Mouse (Mus musculus): ENCODE results near the gene Tedc1. TPM values are rescaled to one million over a fixed set of nuclear protein-coding genes. Genes with fewer than 3 reads are reported as not detected.

Tedc1 gene
- total RNA-seq, 2 experiments from 2014 or later: 1.7 to 2.2 TPM

DNA sequence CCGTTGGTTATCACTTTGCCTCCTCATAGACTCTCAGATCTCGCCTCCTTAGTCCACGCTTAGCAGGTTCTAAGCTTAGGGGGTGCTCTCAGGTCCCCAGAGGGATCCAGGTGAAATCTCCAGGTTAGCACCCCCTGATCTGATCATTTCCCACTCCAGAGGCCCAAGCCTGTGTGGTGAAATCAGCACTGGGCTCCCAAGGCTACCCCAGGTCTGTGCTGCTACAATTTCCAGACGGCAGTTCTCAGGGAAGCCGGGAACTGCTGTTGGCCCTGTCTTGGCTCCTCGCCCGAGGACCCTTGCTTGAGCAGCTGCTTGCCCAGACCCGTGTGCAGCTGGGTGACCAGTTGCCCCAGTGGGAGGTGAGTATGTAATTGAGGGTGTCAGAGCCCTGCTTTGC lies 781 bp downstream of the Tedc1 start:
- TF ChIP-seq CTCF (IDR thresholded peaks at IDR 0.05): no peak
- intact Hi-C loops (cut with DNase I): loop anchor here (5.0 kb wide), 1 partner anchor 145 kb away; the partner anchor contains the start of gene Pacs2
- no peak overlapping the region for H3K4me3 ChIP-seq
- no peak overlapping the region for H3K27ac ChIP-seq
- no peak for DNase-seq (ENCODE audit: extremely low spot score in 1 of 2, low spot score in 2 of 2)

DNA sequence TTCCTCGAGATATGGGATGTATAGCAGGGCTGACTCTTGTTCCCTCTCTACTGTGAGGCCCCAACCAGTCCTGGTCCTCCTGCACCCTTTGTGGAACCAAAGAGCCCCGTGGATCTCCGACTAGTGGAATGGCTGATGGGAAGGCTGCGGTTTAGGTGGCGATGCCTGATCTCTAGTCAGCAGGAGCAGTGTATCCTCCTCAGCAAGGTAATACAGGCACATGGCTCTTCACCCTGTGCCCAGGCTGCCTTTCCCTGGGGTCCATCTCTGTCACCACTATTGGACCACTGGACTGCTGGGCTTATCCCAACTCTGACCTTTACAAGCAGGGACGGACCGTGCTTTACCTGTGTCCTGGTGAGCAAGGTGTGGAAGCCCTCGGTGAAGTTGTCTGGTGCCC lies 1.3 kb downstream of the Tedc1 start:
- intact Hi-C loops (cut with DNase I): loop anchor here (5.0 kb wide), 1 partner anchor 145 kb away; the partner anchor contains the start of gene Pacs2

DNA sequence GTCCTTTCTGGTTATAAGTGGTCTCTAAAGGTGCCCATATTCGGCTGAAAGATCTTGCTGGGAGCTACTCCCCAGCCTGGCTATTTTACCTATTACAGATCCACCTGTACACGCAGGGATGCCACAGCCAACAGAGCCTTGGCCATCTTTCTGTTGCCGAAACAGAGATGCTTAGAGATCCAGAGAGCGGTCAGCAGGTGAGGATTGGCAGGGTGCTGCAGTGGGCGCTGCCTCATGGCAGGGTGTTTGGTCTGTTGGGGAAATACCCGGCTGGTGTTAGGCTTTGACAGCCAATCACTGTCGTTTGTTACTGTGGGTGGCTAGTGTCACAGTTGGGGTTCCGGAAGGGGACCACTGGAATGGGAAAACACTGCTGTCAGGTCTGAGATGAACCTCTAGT lies 1.8 kb downstream of the Tedc1 start:
- no peak for DNase-seq (ENCODE audit: extremely low spot score in 1 of 2, low spot score in 2 of 2)
- intact Hi-C loops (cut with DNase I): loop anchor here (5.0 kb wide), 1 partner anchor 146 kb away; the partner anchor contains the start of gene Pacs2
- no peak for TF ChIP-seq CTCF (IDR thresholded peaks at IDR 0.05)
- no peak overlapping the region for H3K27ac ChIP-seq
- H3K4me3 ChIP-seq: no peak overlapping the region

More for the DNA sequence above, 1.3 kb downstream of the Tedc1 start:
- no peak overlapping the region for H3K4me3 ChIP-seq
- TF ChIP-seq CTCF (IDR thresholded peaks at IDR 0.05): no peak
- no peak overlapping the region for H3K27ac ChIP-seq
- DNase-seq (ENCODE audit: extremely low spot score in 1 of 2, low spot score in 2 of 2): no peak

DNA sequence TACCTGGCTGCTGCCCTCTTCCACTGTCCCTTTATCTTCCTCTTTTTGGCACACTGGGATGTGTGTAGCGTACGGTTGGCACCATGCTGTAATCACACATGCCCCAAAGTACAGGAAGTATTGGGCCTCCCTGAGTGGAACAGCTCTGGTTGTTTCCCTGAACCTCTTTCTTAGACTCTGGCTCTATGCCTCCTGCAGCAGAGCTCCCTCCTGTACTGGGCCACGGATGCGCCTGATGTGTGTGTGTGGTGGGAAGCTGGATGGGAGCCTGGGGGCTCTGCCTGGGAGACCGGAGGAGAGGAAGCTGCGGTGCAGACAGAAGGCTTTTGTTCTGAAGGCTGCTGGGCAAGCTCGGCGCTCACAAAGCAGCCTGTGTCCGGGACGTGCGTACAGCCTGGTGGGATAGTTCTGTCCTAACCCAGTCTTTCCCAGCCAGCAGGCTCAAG lies 7.4 kb downstream of the Tedc1 start:
- TF ChIP-seq CTCF (IDR thresholded peaks at IDR 0.05): no peak
- intact Hi-C loops (cut with DNase I): no loop called here
- DNase-seq (ENCODE audit: extremely low spot score in 1 of 2, low spot score in 2 of 2): no peak
- H3K4me3 ChIP-seq: no peak overlapping the region
- H3K27ac ChIP-seq: peak overlapping the region; percentile 64

DNA sequence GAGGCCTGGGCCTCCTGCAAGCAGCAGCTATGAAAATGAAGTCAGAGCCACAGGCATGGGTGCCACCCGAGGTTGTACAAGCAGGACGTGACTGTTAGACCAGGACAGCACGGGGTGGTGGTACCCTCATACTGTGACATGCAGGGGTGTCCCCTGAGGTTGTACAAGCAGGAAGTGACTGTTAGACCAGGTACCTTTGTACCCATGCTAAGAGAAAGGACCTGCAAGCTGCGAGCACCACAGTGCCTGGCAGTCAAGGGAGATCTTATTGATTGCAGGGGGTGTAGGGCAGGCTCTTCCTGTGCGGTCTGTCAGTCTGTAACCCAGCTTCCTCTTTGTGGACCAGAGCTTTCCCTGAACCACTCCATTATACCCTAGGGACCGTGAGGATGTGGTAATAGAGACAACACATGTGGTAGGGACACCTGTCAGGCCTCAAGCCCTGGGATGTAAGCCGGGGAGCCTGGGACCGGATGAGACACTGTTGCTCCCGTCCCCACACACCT lies 11.9 kb downstream of the Tedc1 start:
- Histone ChIP-seq H3K27ac (no peak overlapping the region), H3K4me3 (no peak overlapping the region)
- TF ChIP-seq CTCF (IDR thresholded peaks at IDR 0.05): no peak
- no peak for DNase-seq (ENCODE audit: extremely low spot score in 1 of 2, low spot score in 2 of 2)
- intact Hi-C loops (cut with DNase I): no loop called here

DNA sequence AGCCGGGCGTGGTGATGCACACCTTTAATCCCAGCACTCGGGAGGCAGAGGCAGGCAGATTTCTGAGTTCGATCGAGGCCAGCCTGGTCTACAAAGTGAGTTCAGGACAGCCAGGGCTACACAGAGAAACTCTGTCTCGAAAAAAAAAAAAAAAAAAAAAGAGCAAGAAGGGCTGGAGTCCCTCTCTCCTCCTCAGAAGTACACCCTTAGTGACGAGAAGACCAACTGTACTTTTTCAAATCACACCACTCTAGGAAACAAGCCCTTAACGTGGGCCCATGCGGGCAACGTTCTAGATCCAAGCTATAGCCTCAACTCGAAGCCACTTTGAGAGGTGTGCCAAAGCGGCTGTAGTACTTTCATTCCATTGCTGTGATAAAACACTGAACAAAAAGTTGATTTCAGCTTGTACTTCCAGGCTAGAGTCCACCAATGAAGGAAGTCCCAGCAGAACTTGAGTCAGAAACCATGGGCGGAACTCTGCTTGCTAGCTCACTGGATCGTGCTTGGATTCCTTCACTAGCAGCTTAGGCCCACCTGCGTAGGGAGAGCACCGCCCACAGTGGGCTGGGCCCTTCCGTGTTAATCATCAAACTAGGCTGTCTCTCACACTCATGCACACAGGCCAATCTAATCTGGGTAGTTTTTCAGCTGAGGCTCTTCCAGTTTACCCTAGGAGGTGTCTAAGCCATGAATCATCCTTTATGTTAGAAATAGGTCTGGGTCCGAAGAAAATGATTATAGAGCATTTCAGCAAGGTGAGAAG lies 20.9 kb downstream of the Tedc1 start:
- intact Hi-C loops (cut with DNase I): no loop called here
- no peak for TF ChIP-seq CTCF (IDR thresholded peaks at IDR 0.05)

GRCm38 (mm10) chr12:113181020-113181419 lies 24.8 kb downstream of the Tedc1 start:
- no peak for TF ChIP-seq CTCF (IDR thresholded peaks at IDR 0.05)

More for the DNA sequence above, 20.9 kb downstream of the Tedc1 start:
- no peak overlapping the region for H3K27ac ChIP-seq
- DNase-seq (ENCODE audit: extremely low spot score in 1 of 2, low spot score in 2 of 2): no peak
- H3K4me3 ChIP-seq: no peak overlapping the region

GRCm38 (mm10) chr12:113184945-113185344 lies 28.7 kb downstream of the Tedc1 start:
- no peak for TF ChIP-seq CTCF (IDR thresholded peaks at IDR 0.05)
- intact Hi-C loops (cut with DNase I): loop anchor here (5.0 kb wide), 1 partner anchor 38 kb away; the partner anchor contains the start of gene Crip1
- no peak for DNase-seq (ENCODE audit: extremely low spot score in 1 of 2, low spot score in 2 of 2)
- no peak overlapping the region for H3K27ac ChIP-seq
- H3K4me3 ChIP-seq: no peak overlapping the region

More at GRCm38 (mm10) chr12:113181020-113181419, 24.8 kb downstream of the Tedc1 start:
- DNase-seq (ENCODE audit: extremely low spot score in 1 of 2, low spot score in 2 of 2): no peak
- Histone ChIP-seq H3K27ac (no peak overlapping the region), H3K4me3 (no peak overlapping the region)
- intact Hi-C loops (cut with DNase I): no loop called here

- Histone ChIP-seq H3K27ac (peak within 1 kb of the TSS; percentile 84), H3K4me3 (peak within 1 kb of the TSS; percentile 80)
- DNase-seq (ENCODE audit: extremely low spot score in 1 of 2, low spot score in 2 of 2): peak; percentile 46 to 49
- intact Hi-C loops (cut with DNase I): loop anchor here (5.0 kb wide), 1 partner anchor 38 kb away; the partner anchor contains the start of gene Crip1
- no peak for TF ChIP-seq CTCF (IDR thresholded peaks at IDR 0.05)
These were observed 29.4 kb downstream of the Tedc1 start, which contains the start of gene Tmem121 for GRCm38 (mm10) chr12:113185442-113186291. Tmem121 (plus strand) TSS chr12:113185930.

DNA sequence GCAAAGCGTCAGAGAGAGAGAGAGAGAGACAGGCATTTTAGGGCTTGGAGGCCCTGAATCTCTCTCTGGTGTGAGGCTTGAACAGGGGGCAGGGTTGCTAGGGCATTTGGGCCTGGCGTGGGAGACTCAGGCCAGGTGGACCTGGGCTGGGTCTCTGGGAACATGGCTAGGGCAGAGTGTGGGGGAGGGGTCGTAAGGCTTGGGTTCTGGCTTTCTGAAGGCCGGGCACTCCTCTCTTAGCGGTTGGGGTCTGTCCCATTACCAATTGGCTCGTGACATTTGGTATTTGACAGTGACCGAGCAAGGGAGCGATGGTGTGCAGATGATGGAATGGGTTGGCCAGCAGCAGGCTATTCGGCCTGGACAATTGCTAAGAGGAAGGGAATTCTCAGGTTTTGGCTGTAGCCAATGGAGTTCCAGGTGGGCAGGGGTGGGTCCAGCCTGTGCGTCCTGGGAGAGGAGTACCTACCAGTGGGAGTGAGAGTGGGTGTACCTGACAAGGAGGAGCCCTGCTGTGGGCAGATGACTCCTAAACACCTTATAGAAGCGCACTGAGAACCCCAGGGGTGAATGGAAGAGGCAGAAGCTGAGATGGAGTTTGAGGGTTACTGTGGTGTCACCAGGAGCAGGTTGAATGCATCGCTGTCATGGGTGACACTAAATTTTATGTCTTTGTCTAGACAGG lies 30.2 kb downstream of the Tedc1 start:
- intact Hi-C loops (cut with DNase I): loop anchor here (5.0 kb wide), 1 partner anchor 39 kb away; the partner anchor contains the start of gene Crip1
- DNase-seq (ENCODE audit: extremely low spot score in 1 of 2, low spot score in 2 of 2): no peak
- TF ChIP-seq CTCF (IDR thresholded peaks at IDR 0.05): no peak
- Histone ChIP-seq H3K4me3 (peak overlapping the region; percentile 80), H3K27ac (peak overlapping the region; percentile 84)

- TF ChIP-seq CTCF (IDR thresholded peaks at IDR 0.05): no peak
- Histone ChIP-seq H3K4me3 (peak overlapping the region; percentile 80), H3K27ac (no peak overlapping the region; the same call in 1 of the 2 replicates)
- intact Hi-C loops (cut with DNase I): loop anchor here (5.0 kb wide), 1 partner anchor 40 kb away; the partner anchor contains the start of gene Crip1
- no peak for DNase-seq (ENCODE audit: extremely low spot score in 1 of 2, low spot score in 2 of 2)
These were observed 30.8 kb downstream of the Tedc1 start for GRCm38 (mm10) chr12:113187011-113187375.
